Mouse (Mus musculus): Measurements from ENCODE around the gene Nudt9.

Nudt9 gene

DNA sequence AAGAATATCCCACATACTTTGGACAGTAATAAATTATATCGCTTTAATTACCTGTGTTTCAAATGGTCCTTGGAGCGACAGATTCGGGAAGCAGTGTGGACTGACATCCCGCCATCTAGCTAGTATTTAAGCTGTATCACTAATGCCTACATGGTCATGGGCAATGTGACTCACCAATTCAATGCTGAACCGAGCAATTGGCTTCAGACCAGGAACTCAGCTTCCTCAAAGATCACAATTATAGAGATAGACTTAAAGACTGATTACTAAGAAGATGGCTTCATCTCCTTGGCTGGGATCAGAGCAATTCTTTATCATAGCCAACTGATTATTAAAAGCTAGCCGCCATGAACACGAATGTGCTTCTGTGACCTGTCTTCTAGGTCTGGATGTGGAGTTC lies 31.4 kb downstream of the Nudt9 start, which contains the start of gene Gm17660:
Gene Gm17660, minus strand, starts transcription at position 101 of the 400 bp plus-strand sequence.
- DNase-seq (ENCODE audit: low spot score in 2 of 2) = no peak

DNA sequence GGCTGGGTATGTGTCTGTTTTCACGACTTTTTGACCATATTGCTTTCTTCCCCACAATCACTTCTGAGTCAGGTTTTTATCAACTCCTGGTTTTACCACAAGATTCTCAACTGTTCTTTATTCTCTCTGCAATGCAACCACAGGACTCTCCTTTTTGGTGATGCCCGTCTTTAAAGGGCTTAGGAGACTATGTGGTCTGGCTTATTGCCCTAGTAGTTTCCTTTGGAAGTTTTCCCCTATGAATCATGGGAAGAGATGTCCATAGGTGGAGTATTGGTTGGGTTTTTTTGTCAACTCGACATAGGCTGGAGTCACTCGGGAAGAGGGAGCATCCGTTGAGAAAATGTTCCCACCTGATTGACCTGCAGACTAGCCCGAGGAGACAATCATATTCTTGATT lies 34.6 kb downstream of the Nudt9 start:
- DNase-seq (ENCODE audit: low spot score in 2 of 2) = no peak

DNA sequence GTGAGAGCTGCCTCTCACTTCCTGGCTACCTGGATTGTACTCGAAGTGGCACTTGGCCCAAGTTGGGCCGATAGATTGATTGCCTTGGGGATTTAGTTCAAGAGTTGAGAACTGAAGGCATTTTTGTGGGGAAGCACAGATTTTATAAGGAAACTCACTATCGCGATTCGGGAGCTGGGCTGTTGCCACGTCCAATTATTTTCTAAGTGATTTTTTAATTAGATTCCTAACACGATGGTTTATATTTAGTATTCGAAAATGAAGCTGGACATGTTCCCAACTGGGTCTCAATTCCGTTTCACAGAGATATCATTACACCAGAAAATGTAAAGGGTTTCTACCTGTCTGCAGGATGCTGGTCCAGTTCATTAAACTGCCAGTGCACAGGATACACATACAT lies 39.3 kb downstream of the Nudt9 start:
- no peak for DNase-seq (ENCODE audit: low spot score in 2 of 2)

DNA sequence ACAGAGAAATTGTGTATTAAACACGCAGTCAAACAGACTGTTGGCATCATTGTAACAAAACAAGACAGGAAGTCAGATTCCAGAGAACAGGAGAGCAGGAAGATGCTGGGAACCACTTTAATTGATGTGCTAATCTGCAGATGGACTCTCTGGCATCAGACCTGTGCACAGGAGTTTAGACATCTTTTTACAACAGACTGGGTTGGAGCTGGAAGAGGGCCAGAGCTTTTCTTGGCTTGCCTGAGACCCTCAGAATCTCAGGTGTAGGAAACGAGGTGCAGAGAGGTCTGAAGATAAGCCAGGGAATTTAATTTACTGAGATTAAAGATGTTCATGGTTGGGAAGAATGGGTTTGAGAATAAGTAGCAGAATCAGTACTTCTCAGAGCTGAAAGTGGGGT lies 43.6 kb downstream of the Nudt9 start:
- no peak for DNase-seq (ENCODE audit: low spot score in 2 of 2)

DNA sequence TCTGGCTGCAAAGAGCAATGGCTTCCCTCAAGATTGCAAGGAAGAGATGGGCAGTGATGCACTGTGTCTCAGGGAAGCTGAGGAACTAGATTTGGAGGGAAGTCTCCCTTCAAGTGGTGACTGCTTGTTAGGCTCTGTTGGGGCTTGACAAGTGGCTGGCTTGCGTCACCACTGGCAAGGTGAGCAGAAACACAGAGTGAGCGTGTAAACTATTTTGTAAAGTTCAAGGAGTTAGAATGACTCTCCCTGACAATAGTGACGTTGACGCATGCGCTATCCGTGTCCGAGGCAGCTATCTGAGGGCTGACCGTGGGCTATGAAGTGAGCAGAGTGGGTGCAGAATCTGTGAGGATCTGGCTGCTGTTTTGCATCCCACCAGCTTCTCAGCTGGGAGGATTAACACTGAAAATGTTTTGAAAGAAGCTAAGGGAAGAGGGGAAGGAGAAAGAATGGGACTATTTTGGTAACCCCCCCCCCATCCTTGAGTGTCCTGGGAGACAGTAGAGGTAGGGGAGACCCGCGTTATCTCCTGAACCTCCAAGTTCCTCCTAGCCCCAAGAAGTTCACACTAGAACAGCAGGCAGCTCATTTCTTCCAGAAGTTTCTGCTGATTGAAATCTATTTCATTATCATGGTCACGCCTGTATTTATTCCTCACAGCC lies 49.4 kb downstream of the Nudt9 start:
- no peak for DNase-seq (ENCODE audit: low spot score in 2 of 2)

DNA sequence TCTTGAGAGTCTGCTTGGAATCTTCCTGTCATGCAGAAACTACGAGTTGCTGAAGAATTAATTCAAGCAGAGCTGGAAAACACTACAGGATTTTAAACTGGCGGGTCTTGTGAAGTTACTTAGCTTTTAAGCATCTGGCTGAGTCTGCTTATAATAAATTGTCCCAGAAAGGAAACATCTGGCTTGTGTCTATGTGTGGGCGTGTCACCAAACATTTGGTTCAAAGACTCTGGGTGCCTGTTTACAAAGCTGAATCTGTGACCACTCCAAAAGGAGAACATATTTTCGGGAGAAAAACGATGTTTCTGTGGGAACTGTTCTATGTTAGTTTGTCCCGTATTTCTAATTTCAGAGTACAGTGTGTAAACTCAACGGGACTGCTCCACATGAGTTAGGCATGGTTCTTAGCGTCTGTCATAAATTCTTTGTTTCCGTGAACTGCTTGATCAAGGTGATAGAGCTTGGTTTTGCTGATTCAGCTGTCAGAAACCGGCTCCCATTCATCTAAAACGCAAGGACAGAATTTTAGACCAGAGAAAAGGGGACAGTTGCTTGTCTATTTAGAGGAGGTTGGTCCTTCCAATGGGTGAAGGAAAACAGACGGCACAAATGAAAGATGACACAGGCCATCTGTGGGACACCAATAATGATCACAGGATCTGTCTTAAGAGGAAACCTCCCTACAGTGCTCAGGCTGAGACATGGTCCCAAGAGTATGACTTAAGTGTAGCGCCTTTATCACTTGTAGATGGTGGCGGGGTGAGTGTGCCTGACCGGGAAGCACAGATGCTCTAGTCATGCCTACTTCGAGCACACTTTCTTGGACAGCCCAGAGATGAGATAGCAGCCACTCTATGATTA lies 50.2 kb downstream of the Nudt9 start:
- DNase-seq (ENCODE audit: low spot score in 2 of 2) = no peak

DNA sequence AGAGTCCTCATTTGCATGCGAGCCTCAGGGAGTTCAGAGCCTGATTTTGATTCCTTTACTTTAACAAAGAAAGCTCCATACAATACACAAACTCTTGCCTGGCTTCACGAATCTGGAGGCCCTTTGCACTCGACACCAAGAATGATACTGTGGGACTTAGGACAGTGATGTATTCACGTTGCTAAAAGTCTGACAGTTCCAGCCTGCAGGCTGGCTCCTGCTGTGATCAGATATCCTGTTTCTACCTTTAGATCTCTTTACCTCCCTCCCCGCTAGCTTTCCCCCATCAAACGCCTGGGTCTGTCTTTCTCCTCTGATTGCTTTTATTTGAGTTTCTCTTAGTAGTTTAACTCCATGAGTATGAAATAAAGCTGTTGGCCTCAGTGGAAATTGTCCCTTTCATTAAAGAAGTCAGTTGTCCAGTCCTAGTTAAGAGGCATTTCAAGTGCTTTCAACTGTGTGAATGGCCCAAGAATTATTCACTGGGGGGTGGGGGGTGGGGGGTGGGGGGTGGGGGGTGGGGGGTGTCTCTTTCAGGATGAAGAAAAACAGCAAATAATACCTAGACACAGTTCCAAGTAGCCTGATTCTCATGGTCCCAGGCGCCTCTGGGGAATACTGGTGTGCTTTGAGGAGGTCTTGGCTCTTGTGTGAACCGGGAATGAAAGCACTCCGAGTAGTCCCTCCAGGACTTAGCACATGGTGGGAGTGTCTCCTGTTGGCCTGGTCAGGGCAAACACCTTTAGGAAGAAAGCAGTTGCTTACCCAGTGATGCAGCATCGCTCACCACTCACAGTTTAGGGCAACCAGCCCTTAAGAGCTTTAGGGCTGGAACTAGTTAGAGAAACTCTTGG lies 55.8 kb downstream of the Nudt9 start:
- DNase-seq (ENCODE audit: low spot score in 2 of 2) = no peak

DNA sequence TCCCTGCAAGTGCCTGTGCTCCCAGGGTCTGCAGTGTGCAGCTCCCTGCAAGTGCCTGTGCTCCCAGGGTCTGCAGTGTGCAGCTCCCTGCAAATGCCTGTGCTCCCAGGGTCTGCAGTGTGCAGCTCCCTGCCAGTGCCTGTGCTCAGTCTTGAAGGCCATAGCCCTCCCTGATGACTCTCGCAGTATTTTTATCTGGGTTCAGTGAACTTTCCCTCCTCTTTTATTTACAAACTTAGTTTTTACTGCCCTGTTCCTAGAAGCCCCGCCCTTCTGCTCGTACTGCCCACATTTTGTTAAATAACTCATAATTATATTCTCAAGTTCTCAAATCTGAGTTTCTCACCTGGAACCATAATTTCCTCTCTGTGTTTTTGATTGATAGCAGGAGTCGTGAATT lies 57.1 kb downstream of the Nudt9 start:
- no peak for DNase-seq (ENCODE audit: low spot score in 2 of 2)

DNA sequence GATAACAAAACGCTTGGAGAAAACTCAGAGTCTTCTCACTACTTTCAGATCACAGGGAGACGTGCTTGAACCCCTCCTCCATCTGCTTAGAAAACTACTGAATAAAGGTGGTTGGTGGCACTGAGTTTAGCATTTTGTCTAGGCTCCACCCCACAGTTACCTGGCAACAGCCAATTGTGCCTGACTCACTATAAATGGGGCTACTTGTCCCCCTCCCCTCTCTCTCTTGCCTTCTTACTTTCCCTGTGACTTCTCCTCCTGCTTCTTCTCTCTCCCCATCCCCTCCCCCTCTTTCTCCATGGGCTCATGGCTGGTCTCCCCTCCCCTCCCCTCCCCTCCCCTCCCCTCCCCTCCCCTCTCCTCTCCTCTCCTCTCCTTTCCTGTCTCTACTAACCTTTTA lies 58.0 kb downstream of the Nudt9 start:
- no peak for DNase-seq (ENCODE audit: low spot score in 2 of 2)

DNA sequence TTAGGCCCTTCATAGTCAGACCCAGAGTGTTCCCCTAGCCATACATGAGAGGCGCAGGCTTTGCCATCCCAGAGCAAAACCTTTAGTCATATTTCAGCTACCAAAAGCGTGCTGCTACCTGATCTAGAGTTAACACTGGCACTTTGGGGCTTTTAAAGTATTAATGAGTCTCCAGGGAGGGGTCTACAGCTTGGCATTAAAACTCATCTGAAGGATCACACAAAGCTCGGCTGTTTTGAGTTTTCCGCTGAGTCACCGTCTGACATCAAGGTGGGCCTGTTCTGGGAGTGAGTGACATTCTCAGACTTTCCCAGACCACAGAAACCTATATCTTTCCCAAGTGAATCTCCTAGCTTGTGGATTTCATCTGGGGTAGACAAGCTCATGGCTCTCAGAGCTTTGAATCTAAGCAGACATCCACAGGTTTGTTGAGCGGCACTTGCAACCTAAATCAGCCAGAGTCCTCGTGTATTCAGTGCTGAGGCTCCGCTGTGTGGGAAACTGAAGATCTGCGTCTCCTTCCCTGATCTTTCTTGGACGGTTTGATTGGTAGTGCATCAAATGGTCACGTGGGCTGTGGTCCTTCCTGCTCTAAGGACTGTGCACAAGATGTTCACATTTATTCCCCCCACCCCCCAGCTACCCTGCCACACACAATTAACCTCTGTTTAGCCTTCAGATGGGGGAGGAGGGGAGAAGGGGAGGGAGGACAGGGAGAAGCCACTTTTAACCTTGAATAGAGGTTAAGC lies 62.2 kb downstream of the Nudt9 start:
- DNase-seq (ENCODE audit: low spot score in 2 of 2) = no peak

DNA sequence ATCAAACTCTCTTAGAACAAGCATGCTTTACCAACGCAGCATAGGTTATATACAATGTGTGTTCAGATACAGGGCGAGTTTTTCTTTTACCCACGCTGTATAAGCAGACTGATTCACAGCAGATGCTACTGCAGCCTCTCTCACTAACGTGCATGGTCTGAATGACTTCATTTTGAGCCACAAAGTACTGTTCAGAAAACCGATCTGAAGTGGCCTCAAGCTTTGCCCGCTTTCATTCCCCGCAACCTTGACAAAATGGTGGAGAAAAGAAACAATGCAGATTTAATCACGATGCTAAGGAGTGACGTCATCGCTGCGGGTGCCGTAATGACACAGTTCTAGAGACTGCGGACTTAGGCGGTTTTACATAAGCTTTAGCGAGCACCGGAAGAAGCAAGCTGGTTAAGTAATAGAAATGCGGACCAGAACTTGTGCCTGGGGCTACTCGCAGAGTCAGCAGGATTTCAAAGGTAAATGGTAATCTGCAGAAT lies 62.8 kb downstream of the Nudt9 start:
- peak in 1 of 2 experiments; percentile 61 for DNase-seq (ENCODE audit: low spot score in 2 of 2)

DNA sequence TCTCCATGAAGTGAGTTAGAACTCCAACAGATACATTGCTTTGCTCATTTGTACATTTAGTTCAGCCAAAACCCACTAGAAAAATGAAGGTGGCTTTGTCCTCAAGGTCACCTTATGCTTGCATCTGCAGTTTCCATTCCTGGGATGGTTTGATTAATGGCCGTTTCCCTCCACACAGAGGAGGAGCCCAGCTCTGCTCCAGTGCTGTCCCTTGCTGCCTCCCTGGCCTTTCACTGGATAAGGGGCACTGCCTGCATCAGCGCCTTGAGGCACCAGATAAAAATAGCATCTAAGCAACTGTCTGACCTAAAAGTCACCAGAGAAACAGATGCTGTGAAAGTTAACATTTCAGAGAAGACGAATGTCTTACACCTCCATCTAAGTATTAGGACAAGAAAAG lies 63.4 kb downstream of the Nudt9 start:
- no peak for DNase-seq (ENCODE audit: low spot score in 2 of 2)

DNA sequence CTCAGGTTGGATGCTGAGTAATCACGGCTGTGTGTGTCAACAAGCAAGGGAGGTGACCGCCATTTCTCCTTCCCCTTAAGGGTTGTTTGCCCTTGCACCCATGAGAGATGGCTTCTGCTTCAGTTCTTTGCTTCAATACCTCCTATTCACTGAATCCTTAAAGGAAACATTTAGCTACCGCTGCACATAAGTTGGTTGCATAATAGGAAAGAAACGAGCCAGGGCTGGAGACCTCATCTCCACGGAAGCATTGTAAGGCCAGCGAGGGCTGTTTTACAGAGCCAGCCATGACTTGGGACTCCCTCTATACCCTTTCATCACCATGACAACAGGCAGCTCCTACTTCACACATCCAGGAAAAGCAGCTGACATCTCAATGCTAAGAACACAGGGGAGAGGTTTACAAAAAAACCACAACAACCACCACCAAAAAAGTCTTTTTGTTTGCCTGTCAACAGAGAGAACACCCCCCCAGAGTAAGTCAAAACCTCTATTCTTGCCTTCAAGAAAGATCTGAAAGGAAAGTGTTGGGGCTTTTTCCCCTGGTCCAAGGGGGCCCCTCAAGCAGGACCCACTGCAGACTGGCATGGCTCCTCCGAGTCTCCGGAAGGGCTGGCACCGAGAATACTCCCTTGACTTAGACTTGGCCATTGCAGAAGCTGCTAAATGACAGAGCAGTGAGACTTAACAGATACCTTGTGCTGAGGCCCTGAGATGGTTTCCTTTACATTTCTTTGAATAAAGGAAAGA lies 64.2 kb downstream of the Nudt9 start:
- DNase-seq (ENCODE audit: low spot score in 2 of 2) = peak; percentile 63 to 73

DNA sequence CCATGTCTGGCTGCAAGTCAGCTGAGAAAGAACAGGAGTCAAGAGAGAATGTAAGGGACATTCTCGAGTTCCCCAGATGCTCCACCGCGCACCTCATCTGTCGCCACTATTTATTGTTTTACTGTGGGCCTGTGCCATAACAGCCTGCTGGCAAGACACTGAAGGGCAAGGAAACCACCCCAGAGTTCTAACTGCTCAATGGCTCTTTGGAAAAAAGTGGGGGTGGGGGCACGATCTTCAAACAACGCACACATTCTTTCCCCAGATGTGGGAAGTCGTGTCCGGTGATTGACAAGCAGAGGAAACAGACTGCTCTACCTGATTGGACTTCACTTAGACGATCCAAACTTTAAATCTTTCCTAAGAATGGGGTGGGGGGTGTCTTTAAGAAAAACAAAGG lies 65.9 kb downstream of the Nudt9 start:
- no peak for DNase-seq (ENCODE audit: low spot score in 2 of 2)

DNA sequence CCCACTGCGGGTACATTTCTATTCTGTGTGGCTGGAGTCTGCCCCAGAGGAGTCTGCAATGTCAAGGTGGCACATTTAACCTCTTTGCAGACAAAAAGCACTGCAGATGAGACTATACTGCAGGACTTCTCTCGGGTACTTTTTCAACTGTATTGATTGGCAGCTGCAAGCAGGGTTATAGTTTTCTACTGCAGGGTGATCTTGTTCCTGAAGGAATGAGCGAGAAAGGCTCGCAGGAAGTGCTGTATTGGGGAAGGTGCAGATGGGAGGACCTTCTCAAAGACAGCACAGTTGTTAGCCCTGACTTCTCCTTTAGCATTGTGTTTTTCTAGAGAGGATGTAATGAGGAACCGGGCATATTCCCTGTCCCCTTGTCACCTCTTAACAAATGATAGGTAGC lies 66.4 kb downstream of the Nudt9 start:
- no peak for DNase-seq (ENCODE audit: low spot score in 2 of 2)

DNA sequence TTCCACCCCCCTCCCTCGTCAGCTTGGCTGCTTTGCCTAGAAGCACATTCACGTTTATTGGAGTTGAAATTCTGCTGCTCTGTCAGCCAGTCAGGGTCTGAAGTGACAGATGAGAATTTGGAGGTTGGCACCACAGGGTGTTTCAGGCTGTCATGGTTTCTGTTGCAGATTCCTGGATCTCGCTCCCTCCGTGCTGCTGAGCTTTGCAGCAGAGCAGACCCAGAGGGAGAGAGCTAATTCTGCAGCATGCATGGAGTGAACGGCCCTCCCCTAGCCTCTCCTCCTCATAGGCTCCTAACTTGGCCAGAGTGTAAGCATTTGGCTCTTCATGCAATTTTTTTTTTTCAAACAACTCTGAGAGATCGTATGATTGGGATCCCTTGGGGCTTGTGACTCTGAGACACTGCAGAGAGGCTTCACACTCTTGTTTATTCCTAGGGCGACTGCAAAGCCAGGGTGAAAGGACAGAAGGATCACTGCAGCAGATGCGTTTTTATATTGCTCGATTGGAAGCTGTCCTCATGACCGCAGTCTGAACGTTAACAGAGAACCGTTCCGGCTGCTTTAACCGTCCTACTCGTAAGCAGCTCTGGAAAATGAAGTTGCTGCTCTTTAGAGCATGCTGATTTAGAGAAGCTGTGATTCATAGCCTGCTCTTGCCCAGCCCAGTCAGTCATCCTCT lies 67.5 kb downstream of the Nudt9 start, which contains the start of gene Sparcl1:
Gene Sparcl1, minus strand, starts transcription at position 243 of the 682 bp plus-strand sequence.
- DNase-seq (ENCODE audit: low spot score in 2 of 2) = peak; percentile 60 to 61
